Mouse (Mus musculus) erythroblast, embryonic 14.5 days (primary cell): Measurements from ENCODE around the gene Sec24a.

Experiments used
- GATA1 ChIP-seq: IDR thresholded peaks from 2 replicates; pipeline ENCODE4 v1.6.1; 2012; ENCODE audit warnings: low read length, inconsistent platforms, mixed read lengths
- TAL1 ChIP-seq: IDR thresholded peaks from 3 replicates; pipeline ENCODE4 v1.6.1; 2012; ENCODE audit warnings: low read length, inconsistent platforms, mixed read lengths

- no peak for TF ChIP-seq GATA1
- TF ChIP-seq TAL1 = no peak
These were observed 117.2 kb downstream of the Sec24a start for GRCm38 (mm10) chr11:51646245-51646644.
